Mouse (Mus musculus) kidney, adult 2 months (tissue): Measurements from ENCODE around the gene Mosmo. TPM values are rescaled to one million over a fixed set of nuclear protein-coding genes. Genes with fewer than 3 reads are reported as not detected.

Source experiments
- DNase-seq: peaks from one replicate; pipeline ENCODE4 v3.0.0; 2021
- H3K27ac ChIP-seq: fragments of 200-500 bp; 2 replicates; pipeline ENCODE4 v1.5.1; 2012; ENCODE audit warnings: low read depth, low read length, control low read depth, inconsistent platforms; ENCODE audit not compliant: insufficient read depth
- H3K27me3 ChIP-seq: fragments of 200-500 bp; replicated peaks from 2 replicates; pipeline ENCODE4 v1.6.1; 2012; ENCODE audit warnings: mild to moderate bottlenecking, moderate library complexity, low read length, inconsistent platforms; ENCODE audit not compliant: control insufficient read depth, insufficient read depth
- H3K36me3 ChIP-seq: fragments of 200-500 bp; 2 replicates; pipeline ENCODE4 v1.6.1; 2012; ENCODE audit warnings: mild to moderate bottlenecking, moderate library complexity, low read length, inconsistent platforms; ENCODE audit not compliant: control insufficient read depth, insufficient read depth
- H3K4me1 ChIP-seq: fragments of 200-500 bp; 2 replicates; pipeline ENCODE4 v1.6.1; 2011; ENCODE audit warnings: low read length; ENCODE audit not compliant: control insufficient read depth, insufficient read depth
- H3K4me3 ChIP-seq: fragments of 200-500 bp; 2 replicates; pipeline ENCODE4 v1.5.1; 2011; ENCODE audit warnings: mild to moderate bottlenecking, low read depth, low read length, control low read depth; ENCODE audit not compliant: insufficient read depth
- CTCF ChIP-seq: fragments of 200-500 bp; conservative IDR thresholded peaks from 2 replicates; pipeline ENCODE4 v1.5.1; 2011; ENCODE audit warnings: low read depth, mild to moderate bottlenecking, control low read depth, low read length, moderate library complexity, mixed read lengths; ENCODE audit not compliant: insufficient read depth, insufficient read length
- POLR2A ChIP-seq: fragments of 200-500 bp; IDR thresholded peaks from one replicate; pipeline ENCODE4 v1.6.1; 2011; ENCODE audit warnings: low read depth, low read length, control low read depth
- WGBS: fragments of 180-500 bp; shearing (Covaris S2); methylation state at CpG from one replicate; pipeline ENCODE4 v1.1.7; 2018; 5-methylcytosine and 5-hydroxymethylcytosine counted together
- polyA plus RNA-seq: library from polyadenylated mRNA; depleted of rRNA; stranded (reverse); fragments of >200 nt; gene quantifications from 2 replicates; pipeline ENCODE4 v1.2.3, GENCODE M21; 2012

Gene Mosmo
- polyA plus RNA-seq, 1 experiment = 20.6 TPM

- DNase-seq = no peak
- H3K4me1 ChIP-seq = peaks cover 11% of the 10 kb centered on the region
- no peaks in the 10 kb centered on the region for H3K36me3 ChIP-seq
- no peaks in the 10 kb centered on the region for H3K27me3 ChIP-seq
- H3K4me3 ChIP-seq = no peak overlapping the region
- 72% methylated on average over 4 of the region's 4 CpGs for WGBS
- TF ChIP-seq POLR2A (no peak), CTCF (no peak)
- no peak overlapping the region for H3K27ac ChIP-seq
Observed at GRCm38 (mm10) chr7:120722063-120722462, 44.6 kb downstream of the Mosmo start.

DNA sequence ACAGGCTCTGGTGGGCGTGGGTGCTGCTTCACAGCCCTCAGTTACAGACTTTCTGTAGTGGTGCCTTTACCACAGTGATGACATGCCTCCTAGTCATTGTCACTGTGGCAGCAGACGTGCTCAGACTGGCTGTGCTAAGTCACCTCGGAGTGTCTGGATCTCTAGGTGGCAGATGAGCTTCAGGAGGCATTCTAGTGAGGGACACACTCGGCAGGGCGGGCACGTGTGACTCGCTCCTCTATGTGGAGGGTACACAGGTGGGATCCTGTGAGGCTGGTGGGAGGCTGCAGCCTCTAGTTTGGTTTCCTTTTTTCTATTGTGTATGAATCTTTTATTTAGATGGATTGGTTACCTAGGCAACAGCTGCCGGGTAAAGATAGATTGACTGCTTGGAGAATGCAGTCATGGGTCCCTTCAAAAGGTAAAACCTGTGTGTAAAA lies 45.4 kb downstream of the Mosmo start:
- DNase-seq = no peak
- Histone ChIP-seq H3K27me3 (no peaks in the 10 kb centered on the region), H3K27ac (no peak overlapping the region), H3K4me3 (no peak overlapping the region), H3K36me3 (no peaks in the 10 kb centered on the region), H3K4me1 (peaks cover 11% of the 10 kb centered on the region)
- TF ChIP-seq POLR2A (no peak), CTCF (no peak)
- WGBS = 87% methylated on average over 8 of the region's 8 CpGs

- TF ChIP-seq POLR2A (no peak), CTCF (peak; percentile 71)
- Histone ChIP-seq H3K27me3 (no peaks in the 10 kb centered on the region), H3K36me3 (no peaks in the 10 kb centered on the region), H3K27ac (no peak overlapping the region), H3K4me1 (no peaks in the 10 kb centered on the region), H3K4me3 (no peak overlapping the region)
- WGBS = 78% methylated on average over 3 of the region's 3 CpGs
- peak; percentile 65 for DNase-seq
Observed at GRCm38 (mm10) chr7:120727581-120727980, 50.2 kb downstream of the Mosmo start.

- peak; percentile 44 for DNase-seq
- no peak overlapping the region for H3K4me3 ChIP-seq
- WGBS = 66% methylated on average over 5 of the region's 5 CpGs
- H3K36me3 ChIP-seq = no peaks in the 10 kb centered on the region
- H3K27ac ChIP-seq = peak overlapping the region; percentile 7; the same call in 1 of the 2 replicates
- no peaks in the 10 kb centered on the region for H3K4me1 ChIP-seq
- TF ChIP-seq POLR2A = no peak
- TF ChIP-seq CTCF = no peak
- no peaks in the 10 kb centered on the region for H3K27me3 ChIP-seq
Observed at GRCm38 (mm10) chr7:120729635-120730034, 52.2 kb downstream of the Mosmo start.

DNA sequence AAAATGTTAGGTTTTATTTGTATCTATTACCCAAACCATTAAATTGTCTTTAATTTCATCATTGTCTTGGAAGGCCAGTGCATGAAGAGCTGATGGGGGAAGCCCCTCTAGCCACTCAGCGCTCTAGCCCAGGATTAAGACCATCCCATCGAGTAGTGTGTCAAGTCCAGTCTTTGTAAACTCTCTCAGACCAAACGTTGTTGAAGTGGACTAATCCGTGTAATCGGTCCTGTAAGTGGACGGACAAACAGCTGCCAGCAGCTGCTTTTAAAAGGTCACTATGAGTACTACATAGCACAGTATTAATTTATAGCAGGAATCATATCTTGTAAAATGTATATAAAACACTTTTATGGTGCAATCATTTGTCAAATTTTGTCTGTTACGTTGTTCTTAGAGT lies 55.5 kb downstream of the Mosmo start:
- Histone ChIP-seq H3K27ac (no peak overlapping the region), H3K27me3 (no peaks in the 10 kb centered on the region), H3K4me3 (no peak overlapping the region), H3K4me1 (no peaks in the 10 kb centered on the region), H3K36me3 (no peaks in the 10 kb centered on the region)
- 80% methylated on average over 7 of the region's 7 CpGs for WGBS
- no peak for DNase-seq
- TF ChIP-seq POLR2A = no peak
- no peak for TF ChIP-seq CTCF

- WGBS = 71% methylated on average over 6 of the region's 6 CpGs
- no peak for DNase-seq
- no peaks in the 10 kb centered on the region for H3K27me3 ChIP-seq
- H3K36me3 ChIP-seq = no peaks in the 10 kb centered on the region
- 0 out of 2 replicates have a peak within 1 kb of the TSS, but pooled peaks have one; percentile 8 for H3K27ac ChIP-seq
- TF ChIP-seq POLR2A (no peak), CTCF (no peak)
- H3K4me1 ChIP-seq = no peaks in the 10 kb centered on the region
- H3K4me3 ChIP-seq = no peak within 1 kb of the TSS
Observed at GRCm38 (mm10) chr7:120739018-120739417, 61.6 kb downstream of the Mosmo start, which contains the start of gene Vwa3a. Gene Vwa3a, plus strand, starts transcription at chr7:120739318.

GRCm38 (mm10) chr7:120739558-120740101 lies 62.2 kb downstream of the Mosmo start:
- Histone ChIP-seq H3K4me1 (no peaks in the 10 kb centered on the region), H3K27me3 (no peaks in the 10 kb centered on the region), H3K36me3 (no peaks in the 10 kb centered on the region), H3K4me3 (no peak overlapping the region), H3K27ac (0 out of 2 replicates have a peak overlapping the region, but pooled peaks have one; percentile 8)
- DNase-seq = peak; percentile 68
- 31% methylated on average over 5 of the region's 5 CpGs for WGBS
- TF ChIP-seq POLR2A (no peak), CTCF (0 out of 2 replicates have a peak, but pooled peaks have one; percentile 25)
